Mouse (Mus musculus): ENCODE measurements at regions not wholly inside any gene's neighbourhood (a gene's known extent, or its start where the extent isn't known, plus 50 kb on each side); places are given as distances from the start of the nearest gene placed in this dataset.

- WGBS: 47% methylated on average over 7 of the region's 7 CpGs
- Histone ChIP-seq H3K4me3 (ENCODE audit: low read depth, low read length) (no peak overlapping the region), H3K9ac (ENCODE audit: low read length) (no peak overlapping the region), H3K36me3 (ENCODE audit: control insufficient read depth, insufficient read depth, low read length) (no peaks in the 10 kb centered on the region), H3K9me3 (ENCODE audit: control insufficient read depth, low read length) (no peaks in the 10 kb centered on the region), H3K4me2 (ENCODE audit: low read depth, severe bottlenecking) (no peak overlapping the region), H3K27ac (replicated peaks; ENCODE audit: low read depth, low read length) (no peak overlapping the region), H3K4me1 (ENCODE audit: control insufficient read depth, insufficient read depth, low read length) (no peaks in the 10 kb centered on the region), H3K27me3 (ENCODE audit: control insufficient read depth, insufficient read depth, low read length) (no peaks in the 10 kb centered on the region)
- ATAC-seq (ENCODE audit: insufficient number of reproducible peaks, low FRiP score, low TSS enrichment, low read depth): no peak
- DNase-seq (ENCODE audit: low spot score): no peak
Measured at GRCm38 (mm10) chr2:128217784-128218467, 92.1 kb downstream of the Bcl2l11 start.

- Histone ChIP-seq H3K27ac (replicated peaks; ENCODE audit: low read depth, low read length) (no peak overlapping the region), H3K4me2 (ENCODE audit: low read depth, severe bottlenecking) (no peak overlapping the region), H3K9ac (ENCODE audit: low read length) (no peak overlapping the region), H3K36me3 (ENCODE audit: control insufficient read depth, insufficient read depth, low read length) (no peaks in the 10 kb centered on the region), H3K27me3 (ENCODE audit: control insufficient read depth, insufficient read depth, low read length) (no peaks in the 10 kb centered on the region), H3K4me3 (ENCODE audit: low read depth, low read length) (no peak overlapping the region), H3K4me1 (ENCODE audit: control insufficient read depth, insufficient read depth, low read length) (no peaks in the 10 kb centered on the region), H3K9me3 (ENCODE audit: control insufficient read depth, low read length) (no peaks in the 10 kb centered on the region)
- ATAC-seq (ENCODE audit: insufficient number of reproducible peaks, low FRiP score, low TSS enrichment, low read depth): no peak
- WGBS: 47% methylated on average over 4 of the region's 4 CpGs
- DNase-seq (ENCODE audit: low spot score): no peak
Measured at GRCm38 (mm10) chr2:128218961-128219360, 93.1 kb downstream of the Bcl2l11 start.

GRCm38 (mm10) chr2:128221055-128221454 lies 95.2 kb downstream of the Bcl2l11 start:
- Histone ChIP-seq H3K9ac (ENCODE audit: low read length) (no peak overlapping the region), H3K4me1 (ENCODE audit: control insufficient read depth, insufficient read depth, low read length) (no peaks in the 10 kb centered on the region)
- 78% methylated on average over 1 of the region's 1 CpGs for whole genome bisulfite sequencing

DNA sequence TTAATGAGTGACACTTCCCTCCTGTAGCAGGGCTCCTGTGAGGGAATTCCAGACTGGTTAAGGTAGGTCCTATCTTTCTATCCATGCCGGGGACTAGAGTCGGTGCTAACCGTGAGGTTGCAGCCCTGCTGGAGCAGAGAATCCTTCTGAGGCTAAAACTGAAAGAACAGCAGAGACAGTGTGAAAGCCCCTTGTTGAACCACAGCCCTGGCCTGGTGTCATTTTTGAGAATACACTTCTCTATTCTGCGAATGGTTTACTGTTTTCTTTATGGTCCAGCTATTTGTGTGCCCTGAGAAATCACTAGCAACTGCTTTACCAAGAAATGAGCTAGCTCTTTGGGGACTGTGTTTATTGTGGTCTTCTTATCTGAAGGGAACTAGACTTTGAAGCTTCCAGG lies 95.8 kb downstream of the Bcl2l11 start:
- WGBS: 82% methylated on average over 4 of the region's 4 CpGs
- Histone ChIP-seq H3K4me1 (ENCODE audit: control insufficient read depth, insufficient read depth, low read length) (no peaks in the 10 kb centered on the region), H3K4me2 (ENCODE audit: low read depth, severe bottlenecking) (no peak overlapping the region), H3K4me3 (ENCODE audit: low read depth, low read length) (no peak overlapping the region), H3K27ac (replicated peaks; ENCODE audit: low read depth, low read length) (no peak overlapping the region), H3K9me3 (ENCODE audit: control insufficient read depth, low read length) (no peaks in the 10 kb centered on the region), H3K9ac (ENCODE audit: low read length) (no peak overlapping the region), H3K36me3 (ENCODE audit: control insufficient read depth, insufficient read depth, low read length) (no peaks in the 10 kb centered on the region), H3K27me3 (ENCODE audit: control insufficient read depth, insufficient read depth, low read length) (no peaks in the 10 kb centered on the region)
- no peak for ATAC-seq (ENCODE audit: insufficient number of reproducible peaks, low FRiP score, low TSS enrichment, low read depth)
- DNase-seq (ENCODE audit: low spot score): no peak

More at GRCm38 (mm10) chr2:128221055-128221454, 95.2 kb downstream of the Bcl2l11 start:
- no peak overlapping the region for H3K4me2 ChIP-seq (ENCODE audit: low read depth, severe bottlenecking)
- no peaks in the 10 kb centered on the region for H3K27me3 ChIP-seq (ENCODE audit: control insufficient read depth, insufficient read depth, low read length)
- no peak overlapping the region for H3K4me3 ChIP-seq (ENCODE audit: low read depth, low read length)
- H3K9me3 ChIP-seq (ENCODE audit: control insufficient read depth, low read length): no peaks in the 10 kb centered on the region
- H3K36me3 ChIP-seq (ENCODE audit: control insufficient read depth, insufficient read depth, low read length): no peaks in the 10 kb centered on the region
- no peak overlapping the region for H3K27ac ChIP-seq (replicated peaks; ENCODE audit: low read depth, low read length)
- ATAC-seq (ENCODE audit: insufficient number of reproducible peaks, low FRiP score, low TSS enrichment, low read depth): no peak
- no peak for DNase-seq (ENCODE audit: low spot score)

GRCm38 (mm10) chr2:128226465-128227047 lies 100.7 kb downstream of the Bcl2l11 start:
- Histone ChIP-seq H3K4me2 (ENCODE audit: low read depth, severe bottlenecking) (no peak overlapping the region), H3K9me3 (ENCODE audit: control insufficient read depth, low read length) (no peaks in the 10 kb centered on the region), H3K27ac (replicated peaks; ENCODE audit: low read depth, low read length) (no peak overlapping the region), H3K27me3 (ENCODE audit: control insufficient read depth, insufficient read depth, low read length) (no peaks in the 10 kb centered on the region), H3K4me1 (ENCODE audit: control insufficient read depth, insufficient read depth, low read length) (no peaks in the 10 kb centered on the region), H3K36me3 (ENCODE audit: control insufficient read depth, insufficient read depth, low read length) (no peaks in the 10 kb centered on the region), H3K9ac (ENCODE audit: low read length) (no peak overlapping the region), H3K4me3 (ENCODE audit: low read depth, low read length) (no peak overlapping the region)
- ATAC-seq (ENCODE audit: insufficient number of reproducible peaks, low FRiP score, low TSS enrichment, low read depth): no peak
- DNase-seq (ENCODE audit: low spot score): no peak
- WGBS: 89% methylated on average over 9 of the region's 9 CpGs

GRCm38 (mm10) chr2:128229730-128230129 lies 103.9 kb downstream of the Bcl2l11 start:
- DNase-seq (ENCODE audit: low spot score) (no peak), ATAC-seq (ENCODE audit: insufficient number of reproducible peaks, low FRiP score, low TSS enrichment, low read depth) (no peak)
- Histone ChIP-seq H3K9ac (ENCODE audit: low read length) (no peak overlapping the region), H3K4me1 (ENCODE audit: control insufficient read depth, insufficient read depth, low read length) (no peaks in the 10 kb centered on the region), H3K4me2 (ENCODE audit: low read depth, severe bottlenecking) (no peak overlapping the region), H3K9me3 (ENCODE audit: control insufficient read depth, low read length) (no peaks in the 10 kb centered on the region), H3K27me3 (ENCODE audit: control insufficient read depth, insufficient read depth, low read length) (no peaks in the 10 kb centered on the region), H3K4me3 (ENCODE audit: low read depth, low read length) (no peak overlapping the region), H3K27ac (replicated peaks; ENCODE audit: low read depth, low read length) (no peak overlapping the region), H3K36me3 (ENCODE audit: control insufficient read depth, insufficient read depth, low read length) (no peaks in the 10 kb centered on the region)
- WGBS: 91% methylated on average over 4 of the region's 4 CpGs

GRCm38 (mm10) chr2:128230921-128231320 lies 105.1 kb downstream of the Bcl2l11 start:
- DNase-seq (ENCODE audit: low spot score) (no peak), ATAC-seq (ENCODE audit: insufficient number of reproducible peaks, low FRiP score, low TSS enrichment, low read depth) (no peak)
- H3K27ac ChIP-seq (replicated peaks; ENCODE audit: low read depth, low read length): no peak overlapping the region
- H3K36me3 ChIP-seq (ENCODE audit: control insufficient read depth, insufficient read depth, low read length): no peaks in the 10 kb centered on the region
- H3K4me2 ChIP-seq (ENCODE audit: low read depth, severe bottlenecking): no peak overlapping the region
- no peak overlapping the region for H3K4me3 ChIP-seq (ENCODE audit: low read depth, low read length)
- H3K9ac ChIP-seq (ENCODE audit: low read length): no peak overlapping the region
- H3K27me3 ChIP-seq (ENCODE audit: control insufficient read depth, insufficient read depth, low read length): no peaks in the 10 kb centered on the region
- WGBS: 94% methylated on average over 4 of the region's 4 CpGs
- H3K4me1 ChIP-seq (ENCODE audit: control insufficient read depth, insufficient read depth, low read length): no peaks in the 10 kb centered on the region
- H3K9me3 ChIP-seq (ENCODE audit: control insufficient read depth, low read length): no peaks in the 10 kb centered on the region

DNA sequence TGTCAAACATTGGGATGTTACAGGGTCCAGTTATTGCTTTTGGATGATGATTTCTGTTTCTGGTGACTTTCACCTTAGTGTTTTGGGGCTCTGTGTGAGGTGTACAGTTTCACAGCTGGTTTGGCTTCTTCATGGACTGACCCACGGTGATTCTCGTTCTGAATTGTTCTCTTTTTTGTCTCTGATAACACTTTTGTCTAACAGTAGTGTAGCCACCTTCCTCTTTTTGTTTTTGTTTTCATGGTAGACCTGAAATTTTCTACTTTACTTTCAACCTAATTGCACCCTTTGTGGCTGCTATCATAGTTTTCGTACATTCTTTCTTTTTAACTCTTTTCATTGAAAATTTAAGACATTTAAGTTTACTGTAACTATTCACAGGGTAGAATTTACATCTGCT lies 105.5 kb downstream of the Bcl2l11 start:
- no peaks in the 10 kb centered on the region for H3K4me1 ChIP-seq (ENCODE audit: control insufficient read depth, insufficient read depth, low read length)
- H3K9ac ChIP-seq (ENCODE audit: low read length): no peak overlapping the region
- 88% methylated on average over 3 of the region's 3 CpGs for WGBS
- no peak overlapping the region for H3K27ac ChIP-seq (replicated peaks; ENCODE audit: low read depth, low read length)
- no peak for DNase-seq (ENCODE audit: low spot score)
- H3K9me3 ChIP-seq (ENCODE audit: control insufficient read depth, low read length): no peaks in the 10 kb centered on the region
- no peak overlapping the region for H3K4me2 ChIP-seq (ENCODE audit: low read depth, severe bottlenecking)
- no peaks in the 10 kb centered on the region for H3K36me3 ChIP-seq (ENCODE audit: control insufficient read depth, insufficient read depth, low read length)
- no peaks in the 10 kb centered on the region for H3K27me3 ChIP-seq (ENCODE audit: control insufficient read depth, insufficient read depth, low read length)
- no peak for ATAC-seq (ENCODE audit: insufficient number of reproducible peaks, low FRiP score, low TSS enrichment, low read depth)
- H3K4me3 ChIP-seq (ENCODE audit: low read depth, low read length): no peak overlapping the region

- Histone ChIP-seq H3K4me3 (ENCODE audit: low read depth, low read length) (no peak overlapping the region), H3K4me2 (ENCODE audit: low read depth, severe bottlenecking) (no peak overlapping the region), H3K9ac (ENCODE audit: low read length) (no peak overlapping the region), H3K4me1 (ENCODE audit: control insufficient read depth, insufficient read depth, low read length) (no peaks in the 10 kb centered on the region), H3K27me3 (ENCODE audit: control insufficient read depth, insufficient read depth, low read length) (no peaks in the 10 kb centered on the region), H3K27ac (replicated peaks; ENCODE audit: low read depth, low read length) (no peak overlapping the region), H3K9me3 (ENCODE audit: control insufficient read depth, low read length) (no peaks in the 10 kb centered on the region), H3K36me3 (ENCODE audit: control insufficient read depth, insufficient read depth, low read length) (no peaks in the 10 kb centered on the region)
- ATAC-seq (ENCODE audit: insufficient number of reproducible peaks, low FRiP score, low TSS enrichment, low read depth) (no peak), DNase-seq (ENCODE audit: low spot score) (no peak)
- WGBS: 93% methylated on average over 3 of the region's 3 CpGs
Measured at GRCm38 (mm10) chr2:128232027-128232426, 106.2 kb downstream of the Bcl2l11 start.
